Mouse (Mus musculus) B cell, adult 2 months (primary cell): ENCODE measurements around the gene Slc48a1.

Experiments used
- DNase-seq, 2 experiments: peaks; one replicate each; pipeline ENCODE4 v3.0.0; 2022

The Slc48a1 gene

GRCm38 (mm10) chr15:97828901-97829338, 50.6 kb downstream of the Slc48a1 start:
- no peak for DNase-seq

DNA sequence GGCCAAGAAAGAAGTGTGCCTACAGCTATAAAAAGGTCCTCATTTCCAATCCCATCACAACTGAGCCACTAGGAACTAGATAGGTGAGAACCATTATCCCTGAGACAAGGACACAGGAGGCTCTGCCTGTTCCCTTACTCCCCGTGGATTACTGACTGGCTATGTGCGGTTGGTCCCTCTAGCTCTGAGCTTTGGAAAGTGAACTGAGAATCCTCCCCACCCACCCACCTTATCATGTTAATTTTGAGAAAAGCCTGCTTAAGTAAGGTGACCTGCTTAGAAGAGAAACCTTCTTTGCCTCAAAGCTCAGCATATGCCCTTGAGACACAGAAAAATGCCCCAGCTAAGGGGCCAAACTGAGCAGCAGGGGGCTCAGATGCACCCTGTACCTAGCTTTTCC, 51.1 kb downstream of the Slc48a1 start:
- no peak for DNase-seq

- DNase-seq: no peak
These were observed 52.0 kb downstream of the Slc48a1 start for GRCm38 (mm10) chr15:97830253-97830787.

DNA sequence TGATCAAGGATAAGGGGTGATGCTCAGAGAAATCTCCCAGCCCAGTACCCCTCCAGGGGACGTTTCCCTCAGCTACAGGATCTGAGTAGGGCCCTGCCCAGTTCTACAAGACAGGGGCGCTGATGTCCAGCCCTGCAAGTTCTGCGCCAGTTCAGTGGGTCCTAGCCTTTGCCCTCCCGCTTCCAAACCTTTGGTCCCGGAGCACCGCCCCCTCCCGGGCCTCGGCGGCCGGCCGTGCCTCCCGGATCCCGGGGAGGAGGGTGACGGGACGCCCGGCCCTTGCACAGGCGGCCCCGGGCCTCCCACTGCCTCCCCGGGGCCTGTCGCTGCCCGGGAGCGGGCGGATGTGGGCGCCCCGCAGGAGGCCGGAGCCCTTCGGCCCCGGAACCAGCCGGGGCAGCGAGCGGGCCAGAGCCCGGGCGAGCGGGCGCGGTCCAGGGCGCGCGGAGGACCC, 52.5 kb downstream of the Slc48a1 start:
- DNase-seq: peak; percentile 34 to 47

GRCm38 (mm10) chr15:97831242-97831986, 53.1 kb downstream of the Slc48a1 start:
- DNase-seq: peak; percentile 53 to 61

DNA sequence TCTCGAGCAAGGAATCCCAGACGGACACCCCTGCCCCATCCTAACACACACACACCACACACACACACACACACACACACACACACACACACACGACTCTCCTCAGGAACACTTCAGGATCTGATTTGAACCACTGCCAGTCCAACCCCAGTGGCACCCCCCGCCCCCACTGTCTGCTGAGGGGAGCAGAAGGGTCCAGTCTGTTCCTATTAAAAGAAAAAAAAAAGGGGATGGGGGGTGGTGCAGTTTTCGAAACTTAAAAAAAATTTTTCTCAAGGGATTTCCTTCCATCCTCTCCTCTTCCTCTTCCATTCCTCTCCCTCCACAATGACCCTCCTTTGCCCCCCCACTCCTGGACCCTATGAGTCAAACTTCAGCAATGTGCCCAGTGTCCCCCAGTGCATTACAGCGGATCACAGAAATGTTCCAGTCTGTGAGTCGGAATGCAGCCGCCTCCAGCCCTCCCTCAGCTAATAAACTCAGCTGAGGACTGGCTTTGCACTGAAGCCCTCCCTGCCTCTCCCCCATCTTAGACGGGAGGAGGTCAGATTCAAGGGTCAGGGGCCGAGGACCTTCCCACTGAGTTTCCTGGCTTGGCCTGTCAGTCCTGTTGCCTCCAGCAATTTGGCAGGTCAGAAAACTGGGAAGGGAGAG, 53.8 kb downstream of the Slc48a1 start:
- no peak for DNase-seq

GRCm38 (mm10) chr15:97832764-97833479, 54.6 kb downstream of the Slc48a1 start:
- no peak for DNase-seq

DNA sequence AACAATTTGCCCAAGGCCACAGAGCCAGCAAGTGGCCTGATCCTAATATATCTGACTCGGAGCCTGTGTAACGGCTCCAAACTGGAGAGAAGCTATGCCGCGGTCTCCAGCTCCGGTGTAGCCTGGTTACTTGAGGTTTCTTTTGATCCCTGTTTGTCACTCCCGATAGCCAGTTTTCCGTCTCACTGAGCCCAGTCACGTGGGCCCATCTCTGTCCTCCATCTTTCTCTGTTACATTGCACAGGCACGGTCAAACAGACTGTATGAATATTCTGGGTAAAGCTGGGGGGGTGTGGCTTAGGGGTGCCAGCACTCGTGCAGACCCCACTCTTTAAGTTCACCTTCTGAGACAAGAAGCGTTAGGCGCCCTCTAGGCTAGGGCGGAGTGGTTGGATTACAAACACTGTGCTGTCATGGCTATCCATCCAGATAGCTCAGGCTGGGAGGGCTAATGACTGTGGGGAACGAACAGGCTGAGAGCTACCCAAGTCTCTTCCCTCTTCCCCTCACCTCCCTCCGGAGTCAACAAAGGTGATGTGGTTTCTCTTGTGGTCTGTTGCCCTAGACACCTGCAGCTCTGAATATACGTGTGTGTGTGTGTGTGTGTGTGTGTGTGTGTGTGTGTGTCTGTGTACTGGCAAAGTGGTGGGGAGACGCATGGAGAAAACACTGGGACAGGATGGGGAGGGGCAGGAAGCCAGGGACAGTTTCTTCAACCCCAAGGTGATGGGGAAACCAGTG, 58.0 kb downstream of the Slc48a1 start:
- no peak for DNase-seq

- DNase-seq: no peak
These were observed 58.6 kb downstream of the Slc48a1 start for GRCm38 (mm10) chr15:97836894-97837247.

- peak in 1 of 2 experiments; percentile 26 for DNase-seq
These were observed 59.3 kb downstream of the Slc48a1 start for GRCm38 (mm10) chr15:97837491-97838061.

GRCm38 (mm10) chr15:97838395-97838794, 60.1 kb downstream of the Slc48a1 start:
- no peak for DNase-seq

DNA sequence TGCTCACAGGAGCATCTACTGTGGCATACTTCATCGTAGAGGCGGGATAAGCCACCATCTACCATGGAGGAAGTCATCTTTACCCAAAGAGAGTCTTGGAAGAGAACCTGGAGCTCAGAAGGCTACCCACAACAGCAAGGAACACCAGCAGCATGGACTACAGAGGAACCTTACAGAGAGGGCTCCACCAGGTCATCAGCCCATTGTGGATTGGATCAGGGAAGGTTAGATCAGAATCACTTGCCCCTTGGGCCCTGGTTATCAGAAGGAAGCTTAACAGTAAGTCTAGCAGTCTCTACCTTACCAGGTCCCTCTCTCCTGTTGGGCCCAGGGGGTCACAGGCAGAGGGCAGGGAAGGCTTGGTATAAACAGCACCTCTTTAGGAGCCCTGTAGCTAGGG, 60.7 kb downstream of the Slc48a1 start:
- DNase-seq: no peak

- DNase-seq: no peak
These were observed 61.2 kb downstream of the Slc48a1 start for GRCm38 (mm10) chr15:97839473-97839872.

DNA sequence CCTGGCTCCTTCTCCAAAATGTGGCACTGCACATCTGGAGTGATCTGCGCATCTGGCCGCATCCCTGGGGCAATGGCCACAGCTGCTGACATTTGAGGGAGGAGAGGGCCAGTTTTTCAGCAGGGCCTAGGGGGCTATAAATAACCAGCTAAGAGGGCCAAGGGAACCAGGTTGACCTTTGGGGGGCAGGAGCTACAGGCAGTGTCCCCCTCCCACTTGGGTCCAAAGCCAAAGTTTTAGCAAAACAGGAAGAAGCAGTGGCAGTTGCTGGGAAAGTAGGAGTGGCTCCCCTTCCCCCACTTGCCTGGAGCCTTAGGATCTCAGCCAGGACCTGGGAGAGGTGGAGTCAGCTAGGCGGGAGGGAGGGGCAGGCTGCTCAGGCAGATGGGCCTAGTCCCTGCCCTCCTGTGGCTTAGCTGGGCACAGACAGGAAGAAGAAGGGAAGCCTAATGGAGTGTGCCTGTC, 61.7 kb downstream of the Slc48a1 start:
- no peak for DNase-seq

GRCm38 (mm10) chr15:97840781-97841180, 62.5 kb downstream of the Slc48a1 start:
- no peak for DNase-seq

GRCm38 (mm10) chr15:97841383-97841782, 63.1 kb downstream of the Slc48a1 start:
- DNase-seq: no peak

- DNase-seq: no peak
These were observed 63.7 kb downstream of the Slc48a1 start for GRCm38 (mm10) chr15:97842058-97842457.
